Mouse (Mus musculus) heart, adult 18-20 months (tissue): ENCODE data around the gene Flad1. TPM values are rescaled to one million over a fixed set of nuclear protein-coding genes. Genes with fewer than 3 reads are reported as not detected.
A peak's percentile ranks its signal among the peaks of the same experiment; 100 is the strongest.
"Not testable (repeated sequence)": the region's sequence is repeated elsewhere in the genome, so short reads cannot be mapped to it uniquely, and the experiment has no call there.

ENCODE experiments used
- DNase-seq, 2 experiments: peaks; one replicate each; pipeline ENCODE4 v3.0.0; 2021 to 2022; ENCODE audit warnings: mixed read lengths in 1 of 2
- total RNA-seq, 2 experiments: library from RNA; stranded (reverse); gene quantifications; 2 replicates each; pipeline ENCODE4 v1.2.3; 2021

The Flad1 gene
- total RNA-seq, 2 experiments from 2014 or later = 59.5 to 63.8 TPM

DNA sequence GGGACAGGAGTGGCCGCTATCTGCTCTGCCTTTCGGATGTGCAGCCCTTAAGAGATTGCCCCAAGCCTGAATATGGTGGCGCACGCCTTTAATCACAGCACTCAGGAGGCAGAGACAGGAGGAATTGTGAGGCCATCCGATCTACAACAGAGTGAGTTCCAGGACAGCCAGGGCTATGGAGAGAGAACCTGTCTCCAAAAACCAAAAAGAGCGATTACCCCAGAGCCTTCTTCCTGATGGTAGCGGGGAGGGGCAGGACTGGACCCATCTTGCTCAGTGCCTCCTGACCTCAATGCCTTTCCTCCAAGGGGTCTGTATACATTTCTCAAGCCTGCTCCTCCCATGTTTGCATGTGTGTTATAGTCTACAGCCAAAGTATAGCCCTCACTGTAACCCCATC is 17.4 kb upstream of the Flad1 start:
- DNase-seq = not testable (repeated sequence)

- no peak for DNase-seq
These were observed 14.2 kb upstream of the Flad1 start for GRCm38 (mm10) chr3:89425876-89426275.

GRCm38 (mm10) chr3:89425141-89425525 is 13.5 kb upstream of the Flad1 start:
- DNase-seq = no peak

DNA sequence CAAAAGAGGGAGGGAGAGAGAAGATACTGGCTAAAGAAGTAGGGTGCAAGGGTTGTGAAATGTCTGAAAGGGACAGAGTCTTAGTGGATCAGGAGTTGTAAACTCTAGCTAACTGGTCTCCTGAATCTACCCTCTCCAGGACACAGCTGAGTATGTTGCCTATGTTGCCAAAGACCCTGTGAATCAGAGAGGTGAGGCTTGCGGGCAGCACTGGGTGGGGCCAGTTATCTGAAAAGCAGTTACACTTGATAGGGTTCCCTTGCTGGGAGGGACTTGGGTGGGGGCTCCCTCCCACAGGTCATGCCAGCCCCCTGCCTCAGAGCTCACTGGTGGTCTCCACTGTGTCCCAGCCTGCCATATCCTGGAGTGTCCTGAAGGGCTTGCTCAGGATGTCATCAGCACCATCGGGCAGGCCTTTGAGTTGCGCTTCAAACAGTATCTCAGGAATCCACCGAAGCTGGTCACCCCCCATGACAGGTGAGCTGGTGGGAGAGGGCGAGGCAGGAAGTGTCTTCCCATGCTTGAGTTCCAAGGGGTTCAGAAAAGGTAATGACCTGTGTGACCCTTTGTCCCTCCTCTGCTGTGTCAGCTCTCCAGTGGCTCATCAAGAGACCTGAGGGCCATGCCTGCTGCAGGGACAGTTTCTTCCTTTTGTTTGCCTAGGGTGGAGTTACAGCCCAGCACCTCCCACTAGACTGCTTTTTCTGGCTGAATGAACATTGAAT is 12.9 kb upstream of the Flad1 start:
- no peak for DNase-seq

DNA sequence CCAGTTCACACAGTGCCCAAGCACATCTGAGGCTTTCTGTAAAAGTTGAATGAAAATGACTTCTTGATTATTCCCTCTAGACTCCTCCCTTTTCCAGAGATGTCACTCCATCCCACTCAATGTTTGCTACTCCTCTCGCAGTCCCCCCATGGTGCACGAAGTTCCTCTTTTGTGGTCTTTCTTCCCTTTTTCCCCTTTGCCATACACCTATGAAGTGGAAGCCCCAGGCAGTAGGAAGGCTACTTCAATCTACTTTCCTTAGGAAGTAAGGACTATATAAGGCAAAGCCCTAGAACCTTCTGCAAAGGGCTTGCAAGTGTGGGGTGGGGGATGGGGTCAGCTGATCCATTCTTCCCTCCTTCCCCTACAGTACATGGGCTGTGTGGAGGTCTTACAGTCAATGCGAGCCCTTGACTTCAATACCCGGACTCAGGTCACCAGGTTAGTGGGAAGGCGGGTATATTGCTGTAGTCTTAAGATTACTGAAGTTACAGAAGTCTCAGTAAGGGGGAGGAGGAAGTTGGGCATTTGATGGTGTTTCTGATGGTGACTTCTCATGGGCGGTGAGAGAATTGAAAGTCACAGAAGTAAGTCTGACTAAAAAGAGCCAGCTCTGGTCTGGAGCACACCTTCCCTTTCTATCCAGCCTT is 11.0 kb upstream of the Flad1 start:
- no peak for DNase-seq

- DNase-seq = peak; percentile 33 to 38
These were observed 10.3 kb upstream of the Flad1 start for GRCm38 (mm10) chr3:89421810-89422473.

- DNase-seq = peak; percentile 88 to 95
These were observed 9.5 kb upstream of the Flad1 start for GRCm38 (mm10) chr3:89421002-89421774.

DNA sequence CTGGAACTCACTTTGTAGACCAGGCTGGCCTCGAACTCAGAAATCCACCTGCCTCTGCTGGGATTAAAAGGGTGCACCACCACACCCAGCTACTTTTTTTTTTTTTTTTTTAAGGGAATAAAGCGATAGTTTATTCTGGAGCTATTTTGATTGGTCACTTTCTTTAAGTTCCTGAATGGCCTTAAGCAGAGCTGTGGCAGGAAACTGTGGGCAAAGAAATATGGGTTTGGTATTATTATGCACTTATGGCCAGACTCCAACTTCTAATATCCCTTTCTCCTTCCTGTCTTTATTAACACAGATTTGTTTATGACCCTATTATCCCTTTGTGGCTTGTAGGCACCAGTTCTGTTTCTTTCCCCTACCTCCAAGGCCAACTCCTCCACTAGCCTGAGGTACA is 8.8 kb upstream of the Flad1 start:
- DNase-seq = no peak

DNA sequence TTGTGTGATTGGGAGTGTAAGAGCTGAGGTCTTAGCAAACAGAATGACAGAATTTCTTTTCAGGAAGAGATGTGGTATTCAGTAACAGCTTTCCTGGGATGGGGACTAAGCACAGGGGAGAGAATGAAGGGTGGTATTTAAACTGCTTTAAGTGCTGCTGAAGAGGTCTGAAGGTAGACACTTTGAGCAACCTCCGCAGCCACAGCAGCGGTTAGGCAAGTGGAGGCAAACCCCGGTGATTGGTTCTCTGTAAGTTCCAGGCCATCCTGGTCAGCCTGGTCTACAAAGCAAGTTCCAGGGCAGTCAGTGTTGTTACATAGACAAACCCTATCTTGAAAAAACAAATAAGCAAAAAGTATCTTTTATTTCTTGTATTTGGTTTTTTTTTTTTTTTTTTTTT is 8.3 kb upstream of the Flad1 start:
- no peak for DNase-seq

DNA sequence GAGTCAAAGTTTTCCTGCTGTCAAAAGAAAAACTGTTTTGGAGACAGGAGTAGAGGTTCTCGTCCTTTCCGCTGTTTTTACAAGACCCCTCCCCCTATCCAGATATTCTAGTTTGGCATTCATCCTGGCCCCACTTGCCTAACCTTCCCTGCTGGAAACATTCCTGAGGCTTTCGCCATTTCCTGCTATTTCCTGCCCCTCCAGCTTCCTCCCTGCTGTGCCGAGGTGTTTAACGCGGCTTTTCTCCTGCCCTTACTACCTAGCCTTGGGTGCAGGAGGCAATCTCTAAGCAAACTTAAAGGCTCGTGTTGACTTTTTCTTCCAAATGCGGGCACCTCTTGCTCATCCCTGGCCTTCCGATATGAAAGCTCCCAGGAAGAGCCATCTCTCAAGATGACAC is 7.9 kb upstream of the Flad1 start:
- DNase-seq = peak; percentile 82 to 87

DNA sequence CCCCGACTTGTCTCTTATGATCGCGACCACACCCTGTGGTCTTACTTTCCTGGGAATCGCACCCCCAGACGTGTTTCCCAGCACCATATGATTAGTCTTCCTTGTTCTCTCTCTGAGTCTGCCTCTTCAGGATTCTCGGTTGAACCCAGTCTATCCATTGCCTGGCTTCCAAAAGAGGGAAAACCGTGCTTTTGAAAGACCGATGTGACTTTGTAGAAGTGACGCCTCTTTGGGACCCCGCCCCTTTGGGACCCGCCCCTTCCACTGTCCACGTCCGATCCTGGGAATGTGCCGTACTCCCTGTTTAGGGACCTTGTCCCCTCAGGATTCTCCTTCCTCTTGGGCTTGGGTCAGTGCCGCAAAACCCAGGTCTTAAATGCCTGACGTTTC is 7.2 kb upstream of the Flad1 start:
- peak; percentile 85 to 90 for DNase-seq

GRCm38 (mm10) chr3:89418170-89418860 is 6.6 kb upstream of the Flad1 start, which contains the start of the genes Cks1b and Shc1:
Gene Cks1b, minus strand, starts transcription at chr3:89418383.
Gene Shc1, plus strand, starts transcription at chr3:89418443.
- peak; percentile 97 to 99 for DNase-seq

GRCm38 (mm10) chr3:89417840-89418169 is 6.1 kb upstream of the Flad1 start:
- DNase-seq = no peak

- DNase-seq = no peak
These were observed 5.5 kb upstream of the Flad1 start for GRCm38 (mm10) chr3:89417131-89417530.

GRCm38 (mm10) chr3:89416158-89416557 is 4.5 kb upstream of the Flad1 start:
- DNase-seq = no peak

DNA sequence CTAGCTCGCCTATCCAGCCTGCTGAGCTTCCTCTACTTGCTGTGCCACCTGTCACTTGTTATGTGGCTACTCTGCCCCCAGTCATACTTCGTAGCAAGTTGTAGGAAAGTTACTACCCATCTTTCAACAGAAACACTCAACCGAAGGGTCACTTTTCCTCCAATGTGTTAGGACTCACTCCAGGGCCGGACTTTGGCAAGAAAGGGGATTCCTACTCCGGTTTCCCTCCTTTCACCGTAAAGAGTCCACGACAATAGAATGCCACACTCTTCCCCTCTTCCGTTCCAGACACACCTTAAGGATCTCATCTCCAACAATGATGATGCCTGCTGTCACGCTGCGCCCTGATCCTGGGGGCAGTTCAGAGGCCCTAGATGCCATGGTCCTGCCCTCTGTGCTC is 806 bp downstream of the Flad1 start:
- DNase-seq = no peak

GRCm38 (mm10) chr3:89409701-89410100 is 2.0 kb downstream of the Flad1 start:
- DNase-seq = no peak

- no peak for DNase-seq
These were observed 3.2 kb downstream of the Flad1 start for GRCm38 (mm10) chr3:89408448-89408847.

DNA sequence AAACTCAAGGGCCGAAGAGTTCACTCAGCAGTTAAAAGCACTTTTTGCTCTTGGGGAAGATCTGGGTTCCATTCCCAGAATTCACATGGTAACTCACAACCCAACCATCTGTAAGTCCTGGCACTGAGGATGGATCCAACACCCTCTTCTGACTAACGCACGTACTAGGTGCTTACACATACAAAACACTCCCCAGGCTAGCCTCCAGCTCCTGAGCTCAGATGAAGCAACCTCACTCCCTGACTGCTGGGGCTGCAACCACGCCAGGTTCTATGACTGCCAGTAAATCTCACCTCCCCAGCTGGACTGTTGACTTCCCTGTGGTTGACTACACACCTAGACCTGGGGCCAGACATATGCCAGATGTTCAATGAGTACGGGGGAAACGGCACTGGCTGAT is 4.8 kb downstream of the Flad1 start:
- no peak for DNase-seq

DNA sequence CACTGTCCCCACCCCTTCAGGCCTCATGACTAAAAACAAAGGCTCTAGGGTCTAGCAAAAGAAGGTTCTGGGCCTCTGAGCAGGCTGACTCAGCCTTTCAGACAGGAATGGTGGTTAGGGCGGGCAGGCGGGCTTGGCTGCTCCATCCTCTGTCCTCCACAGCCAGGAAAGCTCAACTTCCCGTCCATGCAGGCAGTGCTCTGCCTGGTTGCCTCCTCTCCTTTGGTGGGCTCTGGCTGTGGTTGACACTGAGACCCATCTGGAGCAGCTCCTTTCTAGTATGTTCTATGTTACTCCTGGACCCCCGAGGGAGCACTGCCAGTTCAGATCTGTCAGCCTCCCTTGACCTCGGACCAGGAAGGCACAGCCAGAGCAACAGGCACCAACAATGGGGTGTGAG is 9.0 kb downstream of the Flad1 start, which contains the start of gene Lenep:
Gene Lenep, minus strand, starts transcription at position 101 of the 400 bp plus-strand sequence.
- no peak for DNase-seq

DNA sequence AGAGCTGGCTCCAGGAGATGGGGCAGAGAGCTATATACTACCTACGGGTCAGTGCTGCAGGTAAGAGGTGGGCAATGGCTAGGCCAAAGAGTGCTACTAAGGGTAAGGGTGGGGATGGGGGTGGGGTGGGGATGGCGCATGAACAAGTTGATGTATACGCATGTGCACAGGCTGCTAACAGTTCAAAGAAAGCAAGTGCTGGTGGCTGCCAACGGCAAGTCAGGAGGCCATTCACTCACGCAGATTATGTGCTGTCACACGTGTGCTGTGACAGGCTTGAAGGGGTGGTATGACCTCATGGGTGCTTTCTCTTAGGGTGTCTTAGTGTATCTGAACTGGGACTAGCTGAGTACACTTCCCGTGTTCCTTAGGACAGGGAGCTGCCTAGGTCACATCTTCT is 10.3 kb downstream of the Flad1 start:
- DNase-seq = no peak

DNA sequence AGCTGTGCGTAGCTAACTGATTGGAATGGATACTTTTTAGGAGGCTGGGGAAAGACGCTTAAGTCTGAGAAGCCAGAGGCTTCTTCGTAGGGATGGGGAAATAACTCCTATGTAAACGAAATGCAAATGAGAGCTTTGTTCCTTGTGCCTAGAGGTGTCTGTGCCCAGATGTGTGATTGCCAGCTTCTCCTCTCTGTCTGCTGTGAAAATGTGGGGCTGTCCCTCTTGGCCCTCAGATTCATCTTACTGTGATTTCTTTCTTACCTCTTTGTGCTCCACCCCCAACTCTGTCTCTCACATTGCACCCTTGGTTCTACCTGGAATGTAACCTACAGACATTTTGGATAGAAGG is 15.0 kb downstream of the Flad1 start:
- DNase-seq = no peak
